Mouse (Mus musculus): ENCODE results near the gene Zbtb22.
"Not testable (repeated sequence)": the region's sequence is repeated elsewhere in the genome, so short reads cannot be mapped to it uniquely, and the experiment has no call there.

Zbtb22 gene

DNA sequence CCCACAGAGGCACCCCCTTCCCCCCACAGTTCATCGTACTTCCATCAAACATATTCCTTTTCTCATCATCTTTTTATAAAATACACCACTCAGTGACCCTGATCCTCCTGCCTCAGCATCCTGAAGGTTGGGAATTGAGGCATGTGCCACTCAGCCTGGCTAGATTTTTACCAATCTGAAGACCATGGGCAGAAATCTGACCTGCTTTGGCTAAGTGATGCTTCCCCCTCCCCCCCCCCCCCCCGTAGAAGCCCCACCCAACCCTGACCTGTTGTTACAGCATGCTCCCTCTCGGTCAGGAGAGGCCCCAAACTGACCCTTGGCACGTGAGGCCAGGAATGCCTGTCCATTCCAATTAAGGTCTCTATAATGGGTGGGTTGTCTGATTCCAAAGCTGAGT lies 10.9 kb upstream of the Zbtb22 start, which contains the start of gene Platr17:
TSS of gene Platr17 (plus strand) at position 301 of the 400 bp plus-strand sequence.
- not testable (repeated sequence) for DNase-seq

GRCm38 (mm10) chr17:33908331-33909076 lies 7.2 kb upstream of the Zbtb22 start:
- DNase-seq = peak; percentile 52

DNA sequence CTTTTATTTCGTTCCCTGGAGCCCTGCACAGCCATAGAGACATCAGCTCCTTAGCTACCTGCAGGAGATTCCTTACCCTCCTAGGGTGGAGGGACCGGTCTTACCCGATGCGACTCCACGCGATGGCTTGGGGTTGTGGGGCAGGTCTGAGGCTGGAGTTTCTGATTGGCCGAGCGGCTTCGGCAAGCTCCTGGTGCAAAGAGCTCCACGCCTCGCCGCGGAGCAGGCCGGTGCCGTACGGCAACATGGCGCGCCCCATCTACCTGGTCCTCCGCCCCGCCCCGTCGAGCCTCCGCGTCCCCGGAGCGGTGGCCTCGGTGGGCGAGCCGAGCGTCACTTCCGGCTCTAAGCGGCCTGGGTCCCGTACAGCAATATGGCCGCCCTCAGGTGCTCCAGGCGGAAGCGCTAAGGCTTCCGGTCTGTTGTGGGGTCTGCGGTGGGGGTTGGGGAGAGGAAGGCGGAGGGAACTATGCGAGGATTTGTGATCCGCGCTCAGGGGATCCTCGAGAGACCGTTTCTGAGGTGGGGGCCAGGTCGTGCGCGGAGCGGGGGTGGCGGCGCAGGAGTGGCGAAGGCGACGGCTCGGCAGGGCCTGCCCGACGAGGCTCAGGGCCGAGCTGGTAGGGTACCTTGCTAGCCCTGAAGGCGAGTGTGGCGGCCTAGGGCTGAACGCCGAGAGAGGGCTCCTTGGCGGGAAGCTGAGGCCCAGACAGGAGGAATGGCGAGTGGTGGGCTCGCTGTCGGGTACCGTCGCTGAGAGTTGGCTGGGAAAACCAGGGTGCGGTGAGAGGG lies 6.4 kb upstream of the Zbtb22 start, which contains the start of gene Daxx:
TSS of gene Daxx (plus strand) at position 338 of the 792 bp plus-strand sequence.
- DNase-seq = peak; percentile 99

DNA sequence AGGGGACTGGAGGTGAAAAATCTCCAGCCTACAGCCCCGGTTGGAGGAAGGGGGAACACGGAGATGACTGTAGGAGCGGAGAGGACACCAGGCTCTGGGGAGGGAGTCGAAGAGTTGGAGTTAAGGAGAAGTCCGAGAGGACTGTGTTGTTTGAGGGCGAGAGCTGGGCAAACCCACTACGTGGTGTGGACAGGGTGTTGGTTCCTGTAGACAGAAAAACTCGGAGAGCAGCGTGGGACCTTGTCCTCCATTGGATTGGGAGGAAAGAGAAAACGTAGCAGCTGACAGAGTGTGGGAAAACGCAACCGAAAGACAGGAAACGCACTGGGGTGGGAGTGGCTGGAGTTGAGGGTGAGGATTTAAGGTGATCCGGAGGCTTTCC lies 5.8 kb upstream of the Zbtb22 start:
- DNase-seq = peak; percentile 81

DNA sequence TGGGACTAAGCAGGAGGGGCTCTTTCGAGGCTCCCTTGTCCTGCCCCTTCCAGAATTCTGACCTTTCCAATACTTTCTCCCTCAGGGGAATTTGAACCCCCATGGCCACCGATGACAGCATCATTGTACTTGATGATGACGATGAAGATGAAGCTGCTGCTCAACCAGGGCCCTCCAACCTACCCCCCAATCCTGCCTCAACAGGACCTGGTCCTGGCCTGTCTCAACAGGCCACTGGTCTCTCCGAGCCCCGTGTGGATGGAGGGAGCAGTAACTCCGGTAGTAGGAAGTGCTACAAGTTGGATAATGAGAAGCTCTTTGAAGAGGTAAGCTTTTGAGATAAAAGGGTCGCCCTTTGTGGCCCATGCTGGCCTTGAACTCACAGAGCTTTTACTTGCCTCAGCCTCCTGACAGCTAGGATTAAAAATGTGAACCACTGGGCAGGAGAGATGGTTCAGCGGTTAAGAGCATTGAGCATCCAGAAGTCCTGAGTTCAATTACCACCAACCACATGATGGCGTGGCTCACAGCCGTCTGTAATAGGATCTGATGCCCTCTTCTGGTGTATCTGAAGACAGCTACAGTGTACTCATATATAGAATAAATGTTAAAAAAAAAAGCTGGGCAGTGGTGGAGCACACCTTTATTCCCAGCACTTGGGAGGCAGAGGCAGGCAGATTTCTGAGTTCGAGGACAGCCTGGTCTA lies 5.2 kb upstream of the Zbtb22 start:
- DNase-seq = no peak

GRCm38 (mm10) chr17:33911052-33911812 lies 4.5 kb upstream of the Zbtb22 start:
- DNase-seq = no peak

- DNase-seq = no peak
Measured at GRCm38 (mm10) chr17:33911813-33912414, 3.8 kb upstream of the Zbtb22 start.

- DNase-seq = no peak
Measured at GRCm38 (mm10) chr17:33913264-33913663, 2.4 kb upstream of the Zbtb22 start.

- no peak for DNase-seq
Measured at GRCm38 (mm10) chr17:33913905-33914304, 1.8 kb upstream of the Zbtb22 start.

DNA sequence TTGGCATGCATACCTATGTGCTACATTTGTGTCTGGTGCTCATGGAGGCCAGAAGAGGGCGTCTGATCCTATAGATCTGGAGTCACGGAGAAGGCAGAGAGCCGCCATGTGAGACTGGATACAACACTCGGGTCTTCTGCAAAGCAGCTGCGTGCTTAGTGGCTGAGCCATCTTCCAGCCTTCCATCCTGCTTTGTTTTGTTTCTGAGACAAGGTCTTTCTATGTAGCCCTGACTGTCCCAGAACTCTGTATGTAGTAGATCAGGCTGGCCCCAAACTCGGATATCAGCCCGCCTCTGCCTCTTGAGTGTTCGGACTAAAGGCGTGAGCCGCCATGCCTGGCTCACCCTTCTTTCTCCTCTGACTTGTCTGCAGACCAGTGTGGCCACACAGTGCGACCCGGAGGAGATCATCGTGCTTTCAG lies 724 bp upstream of the Zbtb22 start:
- no peak for DNase-seq

DNA sequence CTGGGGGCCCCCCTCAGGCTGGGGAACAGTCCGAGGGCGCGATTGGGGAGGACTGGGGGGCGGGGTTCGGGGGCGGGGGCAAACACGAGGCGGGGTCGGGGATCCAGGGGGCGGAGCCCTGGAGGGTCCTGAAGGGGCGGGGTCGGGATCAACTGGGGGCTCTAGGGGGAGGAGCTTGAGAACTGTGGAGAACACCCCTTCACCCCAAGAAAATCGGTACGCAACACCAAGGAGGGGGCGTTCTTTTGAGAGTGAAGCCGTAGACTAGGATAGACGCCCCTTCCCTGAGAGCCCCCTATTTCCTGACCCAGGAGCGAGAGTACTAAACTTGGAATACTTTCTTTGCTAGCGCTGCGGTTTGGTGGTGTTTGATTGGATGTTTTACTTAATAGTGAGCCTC lies 590 bp downstream of the Zbtb22 start:
- DNase-seq = peak; percentile 46

DNA sequence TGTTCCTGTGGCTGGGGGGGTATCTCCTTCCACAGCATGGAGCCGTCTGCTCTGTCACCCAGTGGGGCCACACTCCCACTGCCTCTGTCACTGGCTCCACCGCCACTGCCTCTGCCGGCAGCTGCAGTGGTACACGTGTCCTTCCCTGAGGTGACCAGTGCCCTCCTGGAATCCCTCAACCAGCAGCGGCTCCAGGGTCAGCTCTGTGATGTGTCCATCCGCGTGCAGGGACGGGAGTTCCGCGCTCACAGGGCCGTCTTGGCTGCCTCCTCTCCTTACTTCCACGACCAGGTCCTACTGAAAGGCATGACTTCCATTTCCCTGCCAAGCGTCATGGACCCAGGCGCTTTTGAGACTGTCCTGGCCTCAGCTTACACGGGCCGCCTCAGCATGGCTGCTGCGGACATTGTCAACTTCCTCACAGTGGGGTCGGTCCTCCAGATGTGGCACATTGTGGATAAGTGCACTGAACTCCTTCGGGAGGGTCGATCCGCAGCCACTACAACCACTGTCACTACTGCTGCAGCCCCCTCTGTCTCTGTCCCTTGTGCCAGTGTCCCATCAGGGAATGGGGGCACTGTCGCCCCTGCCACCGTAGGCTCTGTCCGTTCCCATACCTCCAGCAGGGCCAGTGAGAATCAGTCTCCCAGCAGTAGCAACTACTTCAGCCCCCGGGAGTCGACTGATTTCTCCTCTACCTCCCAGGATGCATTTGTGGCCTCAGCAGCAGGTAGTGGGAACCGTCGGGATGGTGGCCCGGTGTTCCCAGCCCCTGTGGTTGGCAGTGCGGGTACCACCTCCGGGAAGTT lies 1.3 kb downstream of the Zbtb22 start:
- no peak for DNase-seq

GRCm38 (mm10) chr17:33917656-33918292 lies 2.1 kb downstream of the Zbtb22 start:
- no peak for DNase-seq

- peak; percentile 50 for DNase-seq
Measured at GRCm38 (mm10) chr17:33918293-33919203, 2.8 kb downstream of the Zbtb22 start.

- DNase-seq = peak; percentile 96
Measured at GRCm38 (mm10) chr17:33919351-33920281, 3.9 kb downstream of the Zbtb22 start.

- peak; percentile 95 for DNase-seq
Measured at GRCm38 (mm10) chr17:33920282-33921097, 4.8 kb downstream of the Zbtb22 start.

GRCm38 (mm10) chr17:33921361-33921760 lies 5.7 kb downstream of the Zbtb22 start:
- DNase-seq = no peak
